Mouse (Mus musculus) bone marrow, adult 2 months (tissue): Measurements from ENCODE around the gene Msrb3.

ENCODE experiments used
- CTCF ChIP-seq: fragments of 200-500 bp; IDR thresholded peaks from 2 replicates; pipeline ENCODE4 v1.5.1; 2011; ENCODE audit warnings: low read length, control low read depth; ENCODE audit not compliant: control insufficient read depth, insufficient read depth
- POLR2A ChIP-seq: fragments of 200-500 bp; IDR thresholded peaks from 2 replicates; pipeline ENCODE4 v1.6.1; 2011; ENCODE audit warnings: low read depth, mild to moderate bottlenecking, control low read depth, low read length, borderline replicate concordance; ENCODE audit not compliant: control insufficient read depth

DNA sequence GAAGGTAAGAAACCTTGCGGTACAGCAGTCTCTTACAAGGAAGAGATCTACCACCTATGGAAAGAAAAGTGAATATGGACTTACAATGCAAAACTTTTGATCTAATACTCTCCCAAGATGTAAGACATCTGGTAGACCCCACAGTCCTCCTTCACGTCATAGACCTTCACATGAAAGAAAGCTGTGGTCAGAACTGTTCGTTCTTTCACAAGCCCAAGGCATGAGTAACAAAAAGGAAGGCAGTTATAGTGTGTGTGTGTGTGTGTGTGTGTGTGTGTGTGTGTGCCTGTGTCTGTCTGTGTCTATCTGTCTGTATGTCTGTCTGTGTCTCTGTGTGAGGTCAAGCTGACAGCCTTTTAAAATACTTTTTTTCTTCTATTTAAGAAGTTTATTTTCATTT, 131.5 kb downstream of the Msrb3 start:
- no peak for TF ChIP-seq POLR2A
- no peak for TF ChIP-seq CTCF
